Mouse (Mus musculus) ES-E14 (cell line): ENCODE measurements around the gene Baiap2. TPM values are rescaled to one million over a fixed set of nuclear protein-coding genes. Genes with fewer than 3 reads are reported as not detected.

ENCODE experiments used
- DNase-seq: peaks from one replicate; pipeline ENCODE4 v3.0.0-alpha.2; 2013; ENCODE audit warnings: low read depth, low spot score
- H3K27ac ChIP-seq: 2 replicates; pipeline ENCODE4 v1.5.1; 2012; ENCODE audit warnings: low read depth, mild to moderate bottlenecking, low read length, moderate library complexity, mixed read lengths; ENCODE audit not compliant: poor library complexity, insufficient read depth, severe bottlenecking
- H3K36me3 ChIP-seq: 2 replicates; pipeline ENCODE4 v1.6.1; 2012; ENCODE audit warnings: mild to moderate bottlenecking, low read length, moderate library complexity, mixed read lengths; ENCODE audit not compliant: control insufficient read depth, poor library complexity, insufficient read depth, severe bottlenecking
- H3K4me1 ChIP-seq, 2 experiments: fragments of 150-350 bp in 1 of 2; sonication (generic) in 1 of 2; 2 replicates each; pipeline ENCODE4 v1.6.1; 2012; ENCODE audit warnings: low read length in 2 of 2, mild to moderate bottlenecking in 1 of 2, mixed read lengths in 1 of 2; ENCODE audit not compliant: control insufficient read depth in 2 of 2, insufficient read depth in 2 of 2, poor library complexity in 1 of 2
- H3K4me3 ChIP-seq, 2 experiments: fragments of 150-350 bp in 1 of 2; sonication (generic) in 1 of 2; 2 replicates each; pipeline ENCODE4 v1.5.1; 2012; ENCODE audit warnings: low read length in 2 of 2, low read depth in 1 of 2, mild to moderate bottlenecking in 1 of 2, mixed read lengths in 1 of 2; ENCODE audit not compliant: insufficient read depth in 1 of 2, poor library complexity in 1 of 2, severe bottlenecking in 1 of 2
- H3K9ac ChIP-seq: 2 replicates; pipeline ENCODE4 v1.6.1; 2012; ENCODE audit warnings: low read depth, mild to moderate bottlenecking, low read length, mixed read lengths; ENCODE audit not compliant: poor library complexity, insufficient read depth, severe bottlenecking
- H3K9me3 ChIP-seq: fragments of 150-350 bp; sonication (generic); 2 replicates; pipeline ENCODE4 v1.6.1; 2012; ENCODE audit warnings: low read depth, mild to moderate bottlenecking, low read length; ENCODE audit not compliant: control insufficient read depth, insufficient read depth
- CHD2 ChIP-seq: IDR thresholded peaks from 2 replicates; pipeline ENCODE4 v1.6.1; 2014; ENCODE audit warnings: mild to moderate bottlenecking, low read depth, low read length, inconsistent platforms
- HCFC1 ChIP-seq: IDR thresholded peaks from 2 replicates; pipeline ENCODE4 v1.6.1; 2012; ENCODE audit warnings: low read length, inconsistent platforms, borderline replicate concordance; ENCODE audit not compliant: insufficient read depth
- MAFK ChIP-seq: IDR thresholded peaks from 2 replicates; pipeline ENCODE4 v1.6.1; 2014; ENCODE audit warnings: mild to moderate bottlenecking, low read depth, low read length, inconsistent platforms; ENCODE audit not compliant: insufficient read depth
- ZC3H11A ChIP-seq: IDR thresholded peaks from 2 replicates; pipeline ENCODE4 v1.6.1; 2012; ENCODE audit warnings: low read depth, mild to moderate bottlenecking, inconsistent platforms, low read length, borderline replicate concordance
- ZNF384 ChIP-seq: IDR thresholded peaks from 2 replicates; pipeline ENCODE4 v1.6.1; 2012; ENCODE audit warnings: low read depth, low read length, inconsistent platforms
- in situ Hi-C, 2 experiments: fragments of 600-800 bp; cut with MboI; formaldehyde crosslinking; loops; one replicate each; pipeline ENCODE4 v1.15.1; 2025; ENCODE audit warnings: low sequenced_read_pairs in 2 of 2, inconsistent platforms in 1 of 2; ENCODE audit not compliant: unreplicated experiment in 2 of 2
- total RNA-seq: library from RNA; depleted of rRNA; stranded (reverse); fragments of 300-350 nt; gene quantifications from 2 replicates; pipeline ENCODE4 v1.2.3, GENCODE M21; 2012

The Baiap2 gene
- total RNA-seq, 1 experiment = 23.3 TPM

- in situ Hi-C loops = loop anchor here in 1 of 2 experiments (25.0 kb wide), 1 partner anchor 404 kb away; no protein-coding TSS in a partner anchor
- no peak overlapping the region for H3K27ac ChIP-seq
- no peak overlapping the region for H3K9ac ChIP-seq
- peaks cover 0 to 20% of the 10 kb centered on the region in 2 experiments; a peak in 1 of 4 replicates for H3K4me1 ChIP-seq
- TF ChIP-seq HCFC1 (no peak), MAFK (no peak), ZC3H11A (no peak), CHD2 (no peak), ZNF384 (no peak)
- H3K4me3 ChIP-seq = no peak overlapping the region
- no peak for DNase-seq
- peaks cover 20% of the 10 kb centered on the region; the same call in 1 of the 2 replicates for H3K36me3 ChIP-seq
- H3K9me3 ChIP-seq = no peaks in the 10 kb centered on the region
Measured at GRCm38 (mm10) chr11:119916102-119916790, 26.3 kb upstream of the Baiap2 start.

- TF ChIP-seq HCFC1 (no peak), ZC3H11A (no peak), MAFK (no peak), ZNF384 (no peak), CHD2 (no peak)
- no peak for DNase-seq
- in situ Hi-C loops = loop anchor here in 1 of 2 experiments (25.0 kb wide), 1 partner anchor 405 kb away; no protein-coding TSS in a partner anchor
- no peak overlapping the region for H3K4me3 ChIP-seq
- H3K9ac ChIP-seq = no peak overlapping the region
- H3K36me3 ChIP-seq = peaks cover 20% of the 10 kb centered on the region; the same call in 1 of the 2 replicates
- H3K27ac ChIP-seq = no peak overlapping the region
- H3K4me1 ChIP-seq = peaks cover 0 to 20% of the 10 kb centered on the region in 2 experiments; a peak in 1 of 4 replicates
- H3K9me3 ChIP-seq = no peaks in the 10 kb centered on the region
Measured at GRCm38 (mm10) chr11:119916834-119917469, 25.6 kb upstream of the Baiap2 start.

GRCm38 (mm10) chr11:119918521-119918920 is 24.0 kb upstream of the Baiap2 start:
- Histone ChIP-seq H3K9ac (no peak overlapping the region), H3K4me3 (no peak overlapping the region), H3K27ac (no peak overlapping the region), H3K4me1 (peaks cover 0 to 16% of the 10 kb centered on the region in 2 experiments; a peak in 1 of 4 replicates), H3K9me3 (no peaks in the 10 kb centered on the region), H3K36me3 (peaks cover 20% of the 10 kb centered on the region; the same call in 1 of the 2 replicates)
- in situ Hi-C loops = loop anchor here in 1 of 2 experiments (25.0 kb wide), 1 partner anchor 406 kb away; no protein-coding TSS in a partner anchor
- DNase-seq = no peak
- no peak for TF ChIP-seq HCFC1
- no peak for TF ChIP-seq CHD2
- TF ChIP-seq MAFK = no peak
- TF ChIP-seq ZNF384 = no peak
- no peak for TF ChIP-seq ZC3H11A

GRCm38 (mm10) chr11:119919432-119919831 is 23.1 kb upstream of the Baiap2 start:
- in situ Hi-C loops = loop anchor here in 1 of 2 experiments (25.0 kb wide), 1 partner anchor 407 kb away; no protein-coding TSS in a partner anchor
- no peak for TF ChIP-seq ZC3H11A
- no peak for TF ChIP-seq HCFC1
- no peak for TF ChIP-seq MAFK
- TF ChIP-seq ZNF384 = no peak
- no peak for TF ChIP-seq CHD2
- no peak overlapping the region for H3K4me3 ChIP-seq

More at GRCm38 (mm10) chr11:119919432-119919831, 23.1 kb upstream of the Baiap2 start:
- DNase-seq = no peak
- no peaks in the 10 kb centered on the region for H3K9me3 ChIP-seq
- no peak overlapping the region for H3K27ac ChIP-seq
- H3K36me3 ChIP-seq = peaks cover 20% of the 10 kb centered on the region; the same call in 1 of the 2 replicates
- H3K4me1 ChIP-seq = peaks cover 0 to 14% of the 10 kb centered on the region in 2 experiments; a peak in 1 of 4 replicates
- H3K9ac ChIP-seq = no peak overlapping the region
